Mouse (Mus musculus): Measurements from ENCODE around the gene Stxbp5l. TPM values are rescaled to one million over a fixed set of nuclear protein-coding genes. Genes with fewer than 3 reads are reported as not detected.

The Stxbp5l gene
- polyA plus RNA-seq, 1 experiment: 1.8 TPM

- WGBS: 16% methylated on average over 3 of the region's 3 CpGs
- TF ChIP-seq POLR2A (IDR thresholded peaks at IDR 0.05; ENCODE audit: low read depth, low read length): no peak
- peak; percentile 60 for TF ChIP-seq CTCF (conservative IDR thresholded peaks at IDR 0.05; ENCODE audit: insufficient read depth, insufficient read length, low read depth, low read length)
- H3K36me3 ChIP-seq (ENCODE audit: control insufficient read depth, insufficient read depth, low read length): no peaks in the 10 kb centered on the region
- no peak overlapping the region for H3K27ac ChIP-seq (ENCODE audit: insufficient read depth, low read depth, low read length)
- no peaks in the 10 kb centered on the region for H3K4me1 ChIP-seq (ENCODE audit: control insufficient read depth, insufficient read depth, low read length)
- peak; percentile 46 for DNase-seq
- no peak overlapping the region for H3K4me3 ChIP-seq (ENCODE audit: insufficient read depth, low read depth, low read length)
- H3K27me3 ChIP-seq (replicated peaks; ENCODE audit: control insufficient read depth, insufficient read depth, low read length): no peaks in the 10 kb centered on the region
These were observed 275.5 kb downstream of the Stxbp5l start for GRCm38 (mm10) chr16:37109285-37109684.

DNA sequence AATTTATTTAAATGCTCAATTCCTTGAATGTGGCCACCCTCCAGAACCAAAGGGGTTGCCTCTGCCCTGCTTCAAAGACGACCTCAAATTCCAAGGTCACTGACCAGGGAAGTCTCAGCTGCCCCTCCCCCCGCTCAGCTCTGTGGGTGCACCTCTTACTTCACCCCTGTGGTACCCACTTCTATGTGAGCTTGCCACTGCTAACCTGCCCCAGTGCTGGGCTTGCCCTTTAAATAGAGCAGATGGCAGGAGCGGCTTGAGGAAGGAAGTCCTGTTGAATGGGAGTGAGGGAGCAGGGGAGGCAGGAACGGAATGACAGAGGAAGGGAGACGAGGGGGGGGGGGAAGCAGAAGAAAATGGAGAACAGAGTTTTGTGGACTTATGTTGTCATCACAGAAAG, 276.0 kb downstream of the Stxbp5l start:
- H3K27me3 ChIP-seq (replicated peaks; ENCODE audit: control insufficient read depth, insufficient read depth, low read length): no peaks in the 10 kb centered on the region
- WGBS: 33% methylated on average over 5 of the region's 5 CpGs
- peak; percentile 3 for DNase-seq
- H3K36me3 ChIP-seq (ENCODE audit: control insufficient read depth, insufficient read depth, low read length): no peaks in the 10 kb centered on the region
- H3K4me1 ChIP-seq (ENCODE audit: control insufficient read depth, insufficient read depth, low read length): no peaks in the 10 kb centered on the region
- no peak overlapping the region for H3K27ac ChIP-seq (ENCODE audit: insufficient read depth, low read depth, low read length)
- TF ChIP-seq POLR2A (IDR thresholded peaks at IDR 0.05; ENCODE audit: low read depth, low read length) (no peak), CTCF (conservative IDR thresholded peaks at IDR 0.05; ENCODE audit: insufficient read depth, insufficient read length, low read depth, low read length) (no peak)
- H3K4me3 ChIP-seq (ENCODE audit: insufficient read depth, low read depth, low read length): no peak overlapping the region

DNA sequence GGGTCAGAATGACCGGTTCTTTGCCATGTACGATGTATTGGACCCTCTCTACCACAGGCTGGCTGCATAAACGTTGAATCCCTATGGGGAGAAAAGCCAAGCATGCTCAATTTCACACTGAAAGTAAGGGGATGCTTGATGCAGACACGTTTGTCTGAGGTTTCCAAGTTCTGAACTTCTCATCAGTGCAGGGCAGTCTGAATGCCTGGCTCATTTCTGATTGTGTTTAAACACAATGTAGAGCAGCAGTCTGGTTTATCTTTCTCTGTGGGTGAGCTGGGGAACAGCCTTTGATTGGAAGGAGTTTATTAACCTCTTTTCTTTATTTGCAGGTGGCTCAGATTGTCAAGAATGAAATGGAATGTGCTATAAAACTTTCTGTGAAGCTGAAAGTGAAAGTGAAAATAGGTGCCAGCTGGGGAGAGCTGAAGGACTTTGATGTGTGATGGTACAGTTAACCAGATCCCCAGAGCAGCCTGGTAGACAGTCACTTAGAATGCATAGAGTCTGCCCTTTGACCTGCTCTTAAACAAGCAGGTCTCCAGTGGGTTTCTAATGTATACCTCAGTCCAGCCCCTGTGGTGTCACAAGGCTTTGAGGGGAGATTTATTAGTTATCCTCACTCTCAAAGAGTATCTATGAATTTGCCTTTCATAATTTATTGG, 290.5 kb downstream of the Stxbp5l start:
- WGBS: 75% methylated on average over 4 of the region's 4 CpGs
- no peak overlapping the region for H3K27ac ChIP-seq (ENCODE audit: insufficient read depth, low read depth, low read length)
- TF ChIP-seq POLR2A (IDR thresholded peaks at IDR 0.05; ENCODE audit: low read depth, low read length) (no peak), CTCF (conservative IDR thresholded peaks at IDR 0.05; ENCODE audit: insufficient read depth, insufficient read length, low read depth, low read length) (no peak)
- H3K4me1 ChIP-seq (ENCODE audit: control insufficient read depth, insufficient read depth, low read length): no peaks in the 10 kb centered on the region
- no peaks in the 10 kb centered on the region for H3K36me3 ChIP-seq (ENCODE audit: control insufficient read depth, insufficient read depth, low read length)
- peak; percentile 2 for DNase-seq
- no peak overlapping the region for H3K4me3 ChIP-seq (ENCODE audit: insufficient read depth, low read depth, low read length)
- H3K27me3 ChIP-seq (replicated peaks; ENCODE audit: control insufficient read depth, insufficient read depth, low read length): no peaks in the 10 kb centered on the region

- H3K27ac ChIP-seq (ENCODE audit: insufficient read depth, low read depth, low read length): no peak overlapping the region
- H3K27me3 ChIP-seq (replicated peaks; ENCODE audit: control insufficient read depth, insufficient read depth, low read length): no peaks in the 10 kb centered on the region
- no peaks in the 10 kb centered on the region for H3K4me1 ChIP-seq (ENCODE audit: control insufficient read depth, insufficient read depth, low read length)
- no peak for DNase-seq
- H3K36me3 ChIP-seq (ENCODE audit: control insufficient read depth, insufficient read depth, low read length): no peaks in the 10 kb centered on the region
- WGBS: 82% methylated on average over 1 of the region's 1 CpGs
- TF ChIP-seq CTCF (conservative IDR thresholded peaks at IDR 0.05; ENCODE audit: insufficient read depth, insufficient read length, low read depth, low read length) (no peak), POLR2A (IDR thresholded peaks at IDR 0.05; ENCODE audit: low read depth, low read length) (no peak)
- no peak overlapping the region for H3K4me3 ChIP-seq (ENCODE audit: insufficient read depth, low read depth, low read length)
These were observed 295.1 kb downstream of the Stxbp5l start for GRCm38 (mm10) chr16:37089648-37090047.

DNA sequence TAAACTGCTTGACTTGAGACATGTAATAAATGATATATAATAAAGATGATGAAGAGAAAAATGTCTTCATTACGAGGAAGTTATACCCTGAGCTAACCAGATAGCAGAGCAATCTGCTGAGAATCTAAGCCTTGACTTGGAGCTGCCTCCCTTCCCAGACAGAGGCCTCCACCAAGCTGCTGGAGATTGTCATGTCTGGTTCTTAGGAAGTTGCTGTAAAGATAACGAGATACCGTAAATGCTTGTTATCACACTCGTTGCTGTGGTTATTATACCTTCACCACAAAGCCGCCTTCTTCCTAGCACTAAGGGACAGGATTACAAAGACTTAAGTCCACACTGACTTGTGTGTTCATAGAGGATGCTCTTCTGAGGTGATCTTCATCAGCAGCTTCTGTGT, 312.4 kb downstream of the Stxbp5l start:
- 82% methylated on average over 5 of the region's 5 CpGs for WGBS

More for the DNA sequence above, 312.4 kb downstream of the Stxbp5l start:
- Histone ChIP-seq H3K36me3 (ENCODE audit: control insufficient read depth, insufficient read depth, low read length) (no peaks in the 10 kb centered on the region), H3K27ac (ENCODE audit: insufficient read depth, low read depth, low read length) (no peak overlapping the region), H3K27me3 (replicated peaks; ENCODE audit: control insufficient read depth, insufficient read depth, low read length) (no peaks in the 10 kb centered on the region), H3K4me3 (ENCODE audit: insufficient read depth, low read depth, low read length) (no peak overlapping the region), H3K4me1 (ENCODE audit: control insufficient read depth, insufficient read depth, low read length) (no peaks in the 10 kb centered on the region)
- TF ChIP-seq CTCF (conservative IDR thresholded peaks at IDR 0.05; ENCODE audit: insufficient read depth, insufficient read length, low read depth, low read length) (no peak), POLR2A (IDR thresholded peaks at IDR 0.05; ENCODE audit: low read depth, low read length) (no peak)
- no peak for DNase-seq

Other genes starting within 250 kb of the Stxbp5l start
- 4.3 and 5.6 TPM in 2 replicates for gene Gtf2e1, start 154.8 kb upstream of the Stxbp5l start, polyA plus RNA-seq (2012; rRNA removed)
- 3.0 and 4.2 TPM in 2 replicates for gene Rabl3, start 154.9 kb upstream of the Stxbp5l start, polyA plus RNA-seq (2012; rRNA removed)
- gene Hgd, start 195.2 kb upstream of the Stxbp5l start, polyA plus RNA-seq (2012; rRNA removed): 398 and 426 TPM in 2 replicates